Mouse (Mus musculus) liver, embryonic 13.5 days (tissue): Measurements from ENCODE around the gene Sez6l. TPM values are rescaled to one million over a fixed set of nuclear protein-coding genes. Genes with fewer than 3 reads are reported as not detected.
A peak's percentile ranks its signal among the peaks of the same experiment; 100 is the strongest.

ENCODE experiments used
- ATAC-seq: fragments of 200-750 bp; cut with Nextera tagmentation; 2 replicates; pipeline ENCODE4 v1.8.0; 2017; ENCODE audit warnings: low read depth, mild to moderate bottlenecking, moderate number of reproducible peaks, moderate library complexity
- DNase-seq: peaks from one replicate; pipeline ENCODE4 v3.0.0; 2022
- H3K27ac ChIP-seq: fragments of 300-500 bp; sonication (generic); 2 replicates; pipeline ENCODE4 v1.5.1; 2015; ENCODE audit warnings: moderate library complexity, mild to moderate bottlenecking, inconsistent platforms
- H3K27me3 ChIP-seq: fragments of 300-500 bp; sonication (generic); 2 replicates; pipeline ENCODE4 v1.6.1; 2015; ENCODE audit warnings: mild to moderate bottlenecking, inconsistent platforms
- H3K36me3 ChIP-seq: fragments of 300-500 bp; sonication (generic); 2 replicates; pipeline ENCODE4 v1.6.1; 2015; ENCODE audit warnings: mild to moderate bottlenecking, inconsistent platforms
- H3K4me1 ChIP-seq: fragments of 300-500 bp; sonication (generic); replicated peaks from 2 replicates; pipeline ENCODE4 v1.6.1; 2015; ENCODE audit warnings: inconsistent platforms
- H3K4me2 ChIP-seq: fragments of 300-500 bp; sonication (generic); 2 replicates; pipeline ENCODE4 v1.6.1; 2015; ENCODE audit warnings: inconsistent platforms, mild to moderate bottlenecking, moderate library complexity
- H3K4me3 ChIP-seq: fragments of 300-500 bp; sonication (generic); replicated peaks from 2 replicates; pipeline ENCODE4 v1.5.1; 2015; ENCODE audit warnings: mild to moderate bottlenecking, inconsistent platforms
- H3K9ac ChIP-seq: fragments of 300-500 bp; sonication (generic); 2 replicates; pipeline ENCODE4 v1.6.1; 2015; ENCODE audit warnings: mild to moderate bottlenecking, inconsistent platforms
- H3K9me3 ChIP-seq: fragments of 300-500 bp; sonication (generic); replicated peaks from 2 replicates; pipeline ENCODE4 v1.6.1; 2016; ENCODE audit warnings: inconsistent platforms
- WGBS: fragments of 180-500 bp; shearing (Covaris S2); methylation state at CpG from one replicate; pipeline ENCODE4 v1.1.7; 2015; ENCODE audit not compliant: insufficient replicate concordance; 5-methylcytosine and 5-hydroxymethylcytosine counted together
- polyA plus RNA-seq: library from polyadenylated mRNA; unstranded; fragments of >200 nt; fragmentation: Nextera tagmentation; extraction: Ambion mirVana; gene quantifications from 2 replicates; pipeline ENCODE4 v1.2.1, GENCODE M21; 2015

Gene Sez6l
- polyA plus RNA-seq, 1 experiment from 2014 or later: 0.06 TPM

DNA sequence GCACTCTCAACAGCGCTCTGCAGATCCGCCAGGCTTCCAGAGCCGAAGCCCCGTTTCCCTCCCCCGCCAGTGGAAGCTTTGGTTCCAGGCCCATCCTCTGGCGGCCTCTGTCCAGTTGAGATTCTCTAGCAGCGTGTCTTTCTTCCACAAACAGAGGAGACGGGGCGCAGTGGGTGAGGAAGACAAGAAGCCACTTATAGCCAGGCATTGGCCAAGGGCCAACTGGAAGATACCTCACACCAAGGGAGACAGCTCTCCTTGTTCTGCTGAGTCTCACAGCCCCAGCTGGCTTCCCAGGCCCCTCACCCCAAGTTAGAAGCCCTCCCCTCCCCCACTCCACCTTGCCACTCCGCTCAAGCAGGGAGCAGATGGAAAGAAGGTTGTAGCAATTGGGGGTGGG, 765 bp upstream of the Sez6l start:
- Histone ChIP-seq H3K4me2 (no peak overlapping the region), H3K9me3 (no peaks in the 10 kb centered on the region), H3K4me1 (no peaks in the 10 kb centered on the region), H3K4me3 (no peak overlapping the region), H3K36me3 (no peaks in the 10 kb centered on the region), H3K27ac (no peak overlapping the region), H3K9ac (no peak overlapping the region), H3K27me3 (peaks cover 55% of the 10 kb centered on the region)
- no peak for DNase-seq
- no peak for ATAC-seq
- WGBS: 9% methylated on average over 10 of the region's 10 CpGs

DNA sequence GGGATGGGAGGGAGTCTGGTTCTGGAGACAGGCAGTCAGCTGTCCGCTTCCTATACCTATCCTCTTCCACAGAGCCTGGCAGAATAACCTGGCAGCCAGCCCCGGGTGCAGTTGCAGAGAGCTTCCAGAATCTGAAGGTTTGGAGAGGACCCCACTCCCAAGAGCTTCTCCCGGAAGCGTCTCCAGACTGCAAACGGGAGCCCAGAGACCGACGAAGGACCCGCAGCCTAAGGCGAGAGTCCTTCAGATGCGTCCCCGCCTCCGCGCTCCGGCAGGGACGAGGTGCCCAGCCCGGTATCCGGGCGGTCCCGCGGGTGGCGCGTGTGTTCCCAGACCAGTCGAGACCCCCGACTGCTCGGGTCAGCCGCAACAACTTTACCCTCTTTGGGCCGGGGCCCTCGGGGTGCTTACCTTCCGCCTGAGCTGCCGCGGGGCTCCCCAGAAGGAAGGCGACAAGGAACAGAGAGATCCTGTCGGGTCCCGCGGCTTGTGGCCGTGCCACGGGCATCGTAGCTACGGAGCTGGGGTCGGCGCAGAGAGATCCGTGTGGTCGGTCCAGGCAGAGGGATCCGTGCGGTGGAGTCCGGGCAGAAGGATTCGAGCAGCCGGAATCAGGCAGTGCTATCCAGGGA, 508 bp downstream of the Sez6l start:
- no peaks in the 10 kb centered on the region for H3K4me1 ChIP-seq
- H3K27ac ChIP-seq: no peak overlapping the region
- peak overlapping the region; percentile 28 for H3K4me2 ChIP-seq
- ATAC-seq: no peak
- H3K36me3 ChIP-seq: no peaks in the 10 kb centered on the region
- 0 out of 2 replicates have a peak overlapping the region, but pooled peaks have one; percentile 10 for H3K4me3 ChIP-seq
- 0 out of 2 replicates have a peak, but pooled peaks cover 3% of the 10 kb centered on the region for H3K9me3 ChIP-seq
- H3K9ac ChIP-seq: no peak overlapping the region
- DNase-seq: no peak
- peaks cover 55% of the 10 kb centered on the region for H3K27me3 ChIP-seq
- 2% methylated on average over 48 of the region's 48 CpGs for WGBS

GRCm38 (mm10) chr5:112575151-112575915, 1.7 kb downstream of the Sez6l start:
- no peak for DNase-seq
- no peak for ATAC-seq

DNA sequence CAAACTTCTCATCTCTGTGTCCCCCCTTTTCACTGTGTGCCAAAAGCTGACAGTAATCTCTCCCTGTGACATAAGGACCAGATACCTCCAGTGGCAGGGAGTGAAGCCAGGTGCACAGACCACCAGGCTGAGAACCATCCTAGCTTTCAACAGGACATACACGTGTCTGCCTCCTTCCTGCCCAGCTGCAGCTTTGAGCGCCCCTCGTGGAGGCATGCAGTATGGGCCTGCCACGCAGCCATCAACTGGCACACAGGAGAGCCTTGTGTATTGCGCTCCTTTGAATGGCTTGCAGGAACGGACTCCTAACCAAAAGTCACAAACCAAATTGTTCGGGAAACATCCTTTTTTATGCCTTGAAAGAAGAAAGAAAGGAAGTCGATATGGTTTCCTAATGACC, 3.1 kb downstream of the Sez6l start:
- DNase-seq: no peak
- peaks cover 52% of the 10 kb centered on the region for H3K27me3 ChIP-seq

More at GRCm38 (mm10) chr5:112575151-112575915, 1.7 kb downstream of the Sez6l start:
- peaks cover 55% of the 10 kb centered on the region for H3K27me3 ChIP-seq
- no peaks in the 10 kb centered on the region for H3K36me3 ChIP-seq
- H3K9ac ChIP-seq: no peak overlapping the region
- H3K4me2 ChIP-seq: no peak overlapping the region
- no peak overlapping the region for H3K27ac ChIP-seq
- WGBS: 7% methylated on average over 12 of the region's 12 CpGs
- H3K4me1 ChIP-seq: no peaks in the 10 kb centered on the region
- H3K9me3 ChIP-seq: 0 out of 2 replicates have a peak, but pooled peaks cover 3% of the 10 kb centered on the region
- H3K4me3 ChIP-seq: no peak overlapping the region

DNA sequence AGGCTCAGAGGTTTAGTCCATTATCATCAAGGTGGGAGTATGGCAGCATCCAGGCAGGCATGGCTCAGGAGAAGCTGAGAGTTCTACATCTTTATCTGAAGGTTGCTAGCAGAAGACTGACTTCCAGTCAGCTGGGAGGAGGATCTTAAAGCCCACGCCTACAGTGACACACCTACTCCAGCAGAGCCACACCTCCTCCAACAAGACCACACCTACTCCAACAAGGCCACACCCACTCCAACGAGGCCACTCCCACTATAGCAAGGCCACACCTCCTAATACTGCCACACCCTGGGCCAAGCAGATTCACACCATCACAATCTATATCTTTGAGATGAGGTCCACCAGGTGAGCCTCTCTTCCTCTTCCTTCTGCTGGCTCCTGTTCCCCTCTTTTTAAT, 4.8 kb downstream of the Sez6l start:
- ATAC-seq: no peak
- Histone ChIP-seq H3K4me1 (no peaks in the 10 kb centered on the region), H3K27ac (no peak overlapping the region), H3K9me3 (0 out of 2 replicates have a peak, but pooled peaks cover 3% of the 10 kb centered on the region), H3K27me3 (peaks cover 35% of the 10 kb centered on the region), H3K36me3 (no peaks in the 10 kb centered on the region), H3K4me3 (no peak overlapping the region), H3K9ac (no peak overlapping the region), H3K4me2 (no peak overlapping the region)
- no peak for DNase-seq
- WGBS: 42% methylated on average over 2 of the region's 2 CpGs

More for the DNA sequence above, 3.1 kb downstream of the Sez6l start:
- Histone ChIP-seq H3K9me3 (0 out of 2 replicates have a peak, but pooled peaks cover 3% of the 10 kb centered on the region), H3K4me2 (no peak overlapping the region), H3K9ac (no peak overlapping the region), H3K4me1 (no peaks in the 10 kb centered on the region), H3K36me3 (no peaks in the 10 kb centered on the region), H3K4me3 (no peak overlapping the region), H3K27ac (no peak overlapping the region)
- 11% methylated on average over 8 of the region's 8 CpGs for WGBS
- no peak for ATAC-seq

DNA sequence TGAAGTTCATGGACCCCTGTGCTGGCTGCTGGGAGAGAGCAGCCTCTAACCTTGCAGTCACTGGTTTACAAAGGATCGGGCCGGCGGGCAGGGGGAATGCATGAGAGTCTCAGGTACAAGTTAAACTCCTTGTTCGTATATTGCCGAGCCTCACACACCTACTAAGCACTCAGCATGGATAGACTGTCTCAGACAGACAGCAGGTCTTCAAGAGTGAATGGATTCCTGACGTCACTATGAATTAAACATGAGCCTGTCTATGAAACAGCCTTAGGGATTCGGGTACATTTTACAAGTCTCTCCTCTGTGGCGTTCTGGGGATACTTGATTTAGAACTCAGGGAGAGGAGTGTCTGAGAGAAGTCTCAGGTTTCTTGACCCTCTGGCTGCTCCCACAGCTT, 11.5 kb downstream of the Sez6l start:
- no peaks in the 10 kb centered on the region for H3K36me3 ChIP-seq
- no peak overlapping the region for H3K4me3 ChIP-seq
- H3K9me3 ChIP-seq: no peaks in the 10 kb centered on the region
- H3K4me2 ChIP-seq: no peak overlapping the region
- DNase-seq (no peak), ATAC-seq (no peak)
- no peaks in the 10 kb centered on the region for H3K4me1 ChIP-seq
- no peak overlapping the region for H3K9ac ChIP-seq
- 57% methylated on average over 8 of the region's 8 CpGs for WGBS
- H3K27me3 ChIP-seq: no peaks in the 10 kb centered on the region
- no peak overlapping the region for H3K27ac ChIP-seq

- no peak overlapping the region for H3K9ac ChIP-seq
- WGBS: 75% methylated on average over 17 of the region's 17 CpGs
- H3K27ac ChIP-seq: no peak overlapping the region
- no peak overlapping the region for H3K4me2 ChIP-seq
- no peaks in the 10 kb centered on the region for H3K36me3 ChIP-seq
- H3K4me3 ChIP-seq: no peak overlapping the region
- DNase-seq (no peak), ATAC-seq (no peak)
- no peaks in the 10 kb centered on the region for H3K4me1 ChIP-seq
- H3K27me3 ChIP-seq: no peaks in the 10 kb centered on the region
- H3K9me3 ChIP-seq: no peaks in the 10 kb centered on the region
Measured at GRCm38 (mm10) chr5:112565083-112565482, 11.9 kb downstream of the Sez6l start.

DNA sequence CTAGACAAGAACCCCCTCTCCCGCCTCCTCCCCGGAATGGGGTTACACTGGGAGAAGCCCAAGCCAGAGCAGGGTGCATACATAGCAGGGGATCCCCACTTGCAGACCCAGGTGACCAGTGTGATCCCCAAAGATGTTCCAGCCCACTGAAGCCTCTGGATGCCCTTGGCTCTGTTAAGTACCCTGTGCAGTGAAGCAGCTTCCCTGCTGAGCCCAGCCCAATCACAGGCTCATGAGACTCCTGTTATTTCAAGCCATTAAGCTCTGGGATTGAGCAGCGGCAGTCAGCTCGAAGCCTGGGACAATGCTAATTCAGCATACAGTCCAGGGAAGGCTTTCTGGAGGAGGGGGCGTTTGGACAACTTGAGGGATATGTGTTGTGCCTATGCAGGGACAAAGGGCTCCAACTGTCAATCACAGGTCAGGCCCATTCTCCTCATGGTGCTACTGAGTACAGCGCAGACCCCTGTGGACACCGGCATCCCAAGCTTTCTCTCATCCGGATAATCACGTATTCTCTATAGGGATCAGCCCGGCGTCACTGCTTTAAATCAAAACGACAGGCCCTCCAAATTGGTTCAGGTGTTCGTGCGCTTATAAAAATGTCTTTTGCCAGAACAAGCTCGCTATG, 16.0 kb downstream of the Sez6l start:
- Histone ChIP-seq H3K9me3 (no peaks in the 10 kb centered on the region), H3K27me3 (no peaks in the 10 kb centered on the region), H3K4me3 (no peak overlapping the region), H3K4me1 (no peaks in the 10 kb centered on the region), H3K36me3 (no peaks in the 10 kb centered on the region), H3K4me2 (no peak overlapping the region), H3K9ac (no peak overlapping the region), H3K27ac (no peak overlapping the region)
- WGBS: 64% methylated on average over 15 of the region's 15 CpGs
- no peak for DNase-seq
- ATAC-seq: no peak

DNA sequence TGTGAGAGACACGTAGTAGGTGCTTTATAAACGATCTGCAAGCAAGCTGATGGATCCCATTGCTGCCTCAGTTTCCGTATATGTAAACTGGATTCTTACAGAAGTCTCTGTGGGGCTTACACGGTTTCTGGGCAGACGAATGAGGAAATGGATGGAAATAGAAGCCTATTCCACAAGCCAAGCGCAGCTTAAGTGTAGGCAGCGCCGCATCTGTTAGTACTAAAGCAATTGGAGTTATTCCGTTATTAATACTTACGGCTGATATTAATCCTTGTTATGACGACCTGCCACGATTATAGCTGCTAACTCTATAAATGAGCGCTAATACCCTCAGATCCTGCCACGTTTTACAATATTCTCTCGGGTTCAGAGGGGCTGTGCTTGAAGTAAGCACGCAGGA, 16.8 kb downstream of the Sez6l start:
- no peak overlapping the region for H3K27ac ChIP-seq
- WGBS: 71% methylated on average over 16 of the region's 16 CpGs
- no peaks in the 10 kb centered on the region for H3K9me3 ChIP-seq
- no peak overlapping the region for H3K4me2 ChIP-seq
- ATAC-seq (no peak), DNase-seq (no peak)
- H3K27me3 ChIP-seq: no peaks in the 10 kb centered on the region
- no peaks in the 10 kb centered on the region for H3K36me3 ChIP-seq
- no peaks in the 10 kb centered on the region for H3K4me1 ChIP-seq
- no peak overlapping the region for H3K9ac ChIP-seq
- no peak overlapping the region for H3K4me3 ChIP-seq

DNA sequence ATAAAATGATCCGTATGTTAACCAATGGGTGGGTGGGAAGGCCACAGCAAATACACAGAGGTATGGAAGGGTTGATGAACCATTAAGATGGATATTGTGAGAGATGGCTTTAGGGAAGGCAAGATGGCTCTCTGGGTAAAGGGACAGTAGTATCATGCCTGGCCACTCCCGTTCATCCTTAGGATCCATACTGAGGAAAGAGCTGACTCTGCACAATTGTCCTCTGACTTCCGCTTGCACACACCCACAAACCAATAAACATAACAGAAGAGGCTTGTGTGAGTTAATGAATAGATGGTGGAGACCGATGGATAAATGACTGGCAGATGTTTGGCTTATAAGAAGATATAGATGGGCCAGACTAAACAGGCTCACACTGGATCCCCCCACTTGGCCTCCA, 19.6 kb downstream of the Sez6l start:
- H3K9me3 ChIP-seq: no peaks in the 10 kb centered on the region
- no peak for DNase-seq
- H3K27me3 ChIP-seq: 0 out of 2 replicates have a peak, but pooled peaks cover 2% of the 10 kb centered on the region
- H3K4me1 ChIP-seq: no peaks in the 10 kb centered on the region
- no peak overlapping the region for H3K4me3 ChIP-seq
- ATAC-seq: no peak
- H3K9ac ChIP-seq: no peak overlapping the region
- H3K4me2 ChIP-seq: no peak overlapping the region
- no peaks in the 10 kb centered on the region for H3K36me3 ChIP-seq
- H3K27ac ChIP-seq: no peak overlapping the region
- WGBS: 73% methylated on average over 4 of the region's 4 CpGs

DNA sequence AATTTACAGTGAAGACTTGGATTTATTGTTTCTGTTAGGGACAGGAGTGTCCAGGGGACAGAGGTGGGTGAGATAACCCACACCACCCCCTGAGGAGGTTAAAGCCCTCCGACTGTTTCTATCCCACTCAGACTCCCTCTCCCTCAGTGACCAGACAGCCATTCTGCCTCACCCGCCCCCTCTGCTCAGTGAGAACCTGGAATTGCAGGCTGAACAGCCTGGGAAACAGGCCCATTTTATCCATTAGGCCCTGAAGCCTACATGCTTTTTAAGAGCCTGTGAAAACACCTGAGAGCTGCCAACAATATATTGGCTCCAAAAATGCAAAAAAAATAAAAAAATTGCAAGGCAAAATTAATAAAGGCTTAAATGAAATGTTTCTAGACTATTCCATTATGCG, 20.3 kb downstream of the Sez6l start:
- Histone ChIP-seq H3K4me2 (no peak overlapping the region), H3K36me3 (no peaks in the 10 kb centered on the region), H3K27ac (no peak overlapping the region), H3K4me3 (no peak overlapping the region), H3K4me1 (no peaks in the 10 kb centered on the region), H3K27me3 (0 out of 2 replicates have a peak, but pooled peaks cover 2% of the 10 kb centered on the region), H3K9ac (no peak overlapping the region), H3K9me3 (no peaks in the 10 kb centered on the region)
- ATAC-seq: no peak
- 63% methylated on average over 3 of the region's 3 CpGs for WGBS
- DNase-seq: no peak
